Mouse (Mus musculus) midbrain, embryonic 11.5 days (tissue): ENCODE measurements around the gene Gclm. TPM values are rescaled to one million over a fixed set of nuclear protein-coding genes. Genes with fewer than 3 reads are reported as not detected.

Experiments used
- ATAC-seq: fragments of 200-750 bp; cut with Nextera tagmentation; 2 replicates; pipeline ENCODE4 v1.8.0; 2017; ENCODE audit warnings: moderate TSS enrichment, moderate library complexity; ENCODE audit not compliant: low FRiP score
- DNase-seq: peaks from one replicate; pipeline ENCODE4 v3.0.0; 2015; ENCODE audit warnings: low spot score; ENCODE audit errors: missing footprints
- H3K27ac ChIP-seq: fragments of 300-500 bp; sonication (generic); 2 replicates; pipeline ENCODE4 v1.5.1; 2014; ENCODE audit warnings: low read depth, low read length
- H3K27me3 ChIP-seq: fragments of 300-500 bp; sonication (generic); 2 replicates; pipeline ENCODE4 v1.6.1; 2014; ENCODE audit warnings: mild to moderate bottlenecking, low read length, moderate library complexity, mixed read lengths; ENCODE audit not compliant: control insufficient read depth, insufficient read depth
- H3K36me3 ChIP-seq: fragments of 300-500 bp; sonication (generic); 2 replicates; pipeline ENCODE4 v1.6.1; 2014; ENCODE audit warnings: mild to moderate bottlenecking, low read length, moderate library complexity, mixed read lengths; ENCODE audit not compliant: control insufficient read depth, insufficient read depth
- H3K4me1 ChIP-seq: fragments of 300-500 bp; sonication (generic); 2 replicates; pipeline ENCODE4 v1.6.1; 2014; ENCODE audit warnings: low read length; ENCODE audit not compliant: control insufficient read depth, insufficient read depth
- H3K4me2 ChIP-seq: fragments of 300-500 bp; sonication (generic); 2 replicates; pipeline ENCODE4 v1.6.1; 2014; ENCODE audit warnings: mild to moderate bottlenecking, moderate library complexity
- H3K4me3 ChIP-seq: fragments of 300-500 bp; sonication (generic); 2 replicates; pipeline ENCODE4 v1.5.1; 2014; ENCODE audit warnings: low read depth, low read length
- H3K9ac ChIP-seq: fragments of 300-500 bp; sonication (generic); 2 replicates; pipeline ENCODE4 v1.6.1; 2014; ENCODE audit warnings: low read length
- H3K9me3 ChIP-seq: fragments of 300-500 bp; sonication (generic); 2 replicates; pipeline ENCODE4 v1.6.1; 2016; ENCODE audit warnings: low read length; ENCODE audit not compliant: control insufficient read depth
- WGBS: fragments of 180-500 bp; shearing (Covaris S2); extraction: QIAGEN DNeasy Blood & Tissue Kit; methylation state at CpG from one replicate; pipeline ENCODE4 v1.1.7; 2014; 5-methylcytosine and 5-hydroxymethylcytosine counted together
- polyA plus RNA-seq: library from polyadenylated mRNA; unstranded; fragments of >200 nt; fragmentation: Nextera tagmentation; extraction: Ambion mirVana; gene quantifications from 2 replicates; pipeline ENCODE4 v1.2.1, GENCODE M21; 2014

The Gclm gene
- polyA plus RNA-seq, 1 experiment from 2014 or later, result 61.0 TPM

DNA sequence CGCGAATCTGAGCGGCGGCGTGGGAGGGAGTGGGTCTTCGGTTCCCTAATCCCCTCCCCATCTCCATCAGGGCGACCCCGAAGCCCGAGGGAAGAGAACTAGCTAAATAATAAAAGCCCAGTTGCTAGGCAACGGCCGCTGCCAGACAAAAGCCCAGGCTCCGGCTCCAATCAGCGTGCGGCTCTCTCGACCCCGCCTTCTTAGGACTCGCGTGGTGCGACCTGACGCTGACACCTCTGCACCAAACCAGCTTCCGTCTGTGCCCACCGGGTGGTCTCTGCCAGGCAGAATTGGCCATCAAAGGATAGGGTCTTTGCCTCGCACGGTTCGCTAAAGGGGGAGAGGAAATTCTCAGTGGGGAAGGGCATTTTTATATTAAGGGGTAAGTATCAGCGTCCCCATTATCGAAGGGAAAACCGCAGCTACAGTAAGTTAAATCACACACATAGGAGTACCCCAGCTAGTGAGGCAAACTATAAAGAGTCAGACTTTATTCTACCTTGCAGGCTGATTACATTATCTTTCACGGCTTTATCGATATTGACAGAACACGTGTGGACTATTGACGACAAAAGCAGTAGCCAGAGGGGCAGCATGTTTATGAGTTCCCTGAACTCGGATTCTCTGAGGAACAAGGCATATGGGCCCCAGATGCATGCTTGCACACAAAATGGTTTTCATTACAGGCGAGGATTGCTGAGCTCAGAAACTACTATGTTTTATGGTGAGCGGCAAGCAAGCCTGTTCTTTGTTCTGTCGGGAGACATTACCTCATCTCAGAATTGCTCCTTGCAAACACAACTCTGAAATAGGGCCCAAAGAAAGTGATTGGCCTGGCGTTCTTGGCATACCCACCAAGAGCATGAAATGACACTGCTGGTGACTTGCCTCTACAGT is 48.8 kb downstream of the Gclm start, which contains the start of gene Bcar3:
TSS of gene Bcar3 (plus strand) at position 183 of the 897 bp plus-strand sequence.
- ATAC-seq, result peak; percentile 86
- peaks cover 21% of the 10 kb centered on the region for H3K4me1 ChIP-seq
- 5% methylated on average over 37 of the region's 37 CpGs for WGBS

GRCm38 (mm10) chr3:122295511-122295910 is 50.2 kb downstream of the Gclm start:
- DNase-seq (peak; percentile 93), ATAC-seq (no peak)
- Histone ChIP-seq H3K27me3 (no peaks in the 10 kb centered on the region), H3K4me2 (no peak overlapping the region), H3K36me3 (no peaks in the 10 kb centered on the region), H3K4me3 (no peak overlapping the region), H3K9me3 (no peaks in the 10 kb centered on the region), H3K4me1 (peaks cover 21% of the 10 kb centered on the region), H3K27ac (no peak overlapping the region), H3K9ac (no peak overlapping the region)
- 6% methylated on average over 5 of the region's 5 CpGs for WGBS

More for the DNA sequence above, 48.8 kb downstream of the Gclm start, which contains the start of gene Bcar3:
- no peaks in the 10 kb centered on the region for H3K27me3 ChIP-seq
- peak; percentile 98 for DNase-seq
- H3K4me3 ChIP-seq, result peak within 1 kb of the TSS; percentile 88
- no peaks in the 10 kb centered on the region for H3K9me3 ChIP-seq
- H3K27ac ChIP-seq, result peak within 1 kb of the TSS; percentile 98
- no peaks in the 10 kb centered on the region for H3K36me3 ChIP-seq
- peak within 1 kb of the TSS; percentile 97 for H3K9ac ChIP-seq
- peak within 1 kb of the TSS; percentile 71 for H3K4me2 ChIP-seq

DNA sequence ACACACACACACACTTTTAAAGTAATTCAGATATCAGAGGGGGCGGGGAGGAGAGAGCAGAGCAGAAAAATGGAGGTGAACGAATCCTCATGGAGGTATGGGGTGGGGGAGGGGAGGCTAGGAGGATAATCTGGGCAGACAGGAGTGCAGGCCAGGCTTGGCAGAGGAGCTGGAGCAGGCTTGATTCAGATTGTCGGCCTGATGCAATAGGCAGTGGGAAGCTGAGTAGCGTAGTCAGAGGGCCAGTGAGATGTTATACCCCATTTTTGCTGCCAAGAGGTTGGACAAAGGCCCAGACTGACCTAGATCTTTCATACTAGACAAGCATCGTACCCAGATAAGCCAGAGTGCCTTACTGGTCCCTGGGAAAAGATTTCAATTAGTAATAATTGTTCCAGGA is 51.6 kb downstream of the Gclm start:
- ATAC-seq (no peak), DNase-seq (peak; percentile 82)
- 61% methylated on average over 5 of the region's 5 CpGs for WGBS
- H3K4me2 ChIP-seq, result no peak overlapping the region
- no peak overlapping the region for H3K27ac ChIP-seq
- no peaks in the 10 kb centered on the region for H3K27me3 ChIP-seq
- H3K9me3 ChIP-seq, result no peaks in the 10 kb centered on the region
- H3K4me1 ChIP-seq, result peaks cover 17% of the 10 kb centered on the region
- H3K36me3 ChIP-seq, result no peaks in the 10 kb centered on the region
- no peak overlapping the region for H3K9ac ChIP-seq
- H3K4me3 ChIP-seq, result no peak overlapping the region

DNA sequence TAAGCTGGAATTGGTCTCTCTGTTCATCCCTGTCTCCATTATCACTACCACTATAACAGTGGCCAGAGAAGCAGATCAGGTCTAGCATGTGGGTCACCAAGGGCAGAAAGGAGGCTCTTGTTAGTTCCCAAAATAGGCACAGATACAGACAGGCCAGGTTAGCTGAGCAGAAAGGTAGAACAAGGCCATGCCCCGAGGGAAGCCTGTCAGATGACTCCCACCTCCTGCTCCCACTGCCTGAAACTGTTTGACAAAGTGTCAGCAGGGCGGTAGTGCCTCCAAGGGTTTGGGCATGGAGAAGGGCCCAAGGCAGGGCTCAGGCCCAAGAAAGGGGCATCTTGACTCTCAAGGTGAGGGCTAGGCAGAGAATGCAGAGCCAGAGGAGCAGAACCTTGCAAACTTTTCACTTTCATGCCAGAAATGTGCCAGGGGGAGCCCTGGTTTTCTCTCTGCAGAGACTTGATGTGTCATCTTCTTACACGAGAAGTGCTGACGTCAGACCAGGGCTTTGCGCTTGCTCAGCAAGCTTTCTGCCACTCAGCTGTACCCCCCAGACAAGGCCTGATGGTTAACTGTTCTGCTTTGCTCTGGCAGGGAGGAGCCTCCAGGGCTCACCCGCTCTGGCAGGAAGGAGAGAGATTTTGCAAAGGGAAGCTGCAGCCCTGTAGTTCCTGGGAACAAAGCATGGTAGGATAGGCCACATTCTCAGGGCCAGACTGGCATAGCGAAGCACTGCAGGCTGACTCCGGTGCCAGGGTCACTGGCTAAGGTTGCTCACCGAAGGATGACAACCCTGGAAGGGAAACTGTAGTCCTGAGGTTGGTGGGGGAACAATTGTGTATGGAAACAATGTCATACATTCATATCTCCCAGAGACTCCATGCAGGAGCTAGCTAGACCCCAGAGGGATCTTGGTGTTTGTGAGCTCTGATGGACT is 55.9 kb downstream of the Gclm start:
- no peak overlapping the region for H3K9ac ChIP-seq
- no peak overlapping the region for H3K4me2 ChIP-seq
- DNase-seq, result peak; percentile 73
- H3K9me3 ChIP-seq, result no peaks in the 10 kb centered on the region
- 71% methylated on average over 9 of the region's 9 CpGs for WGBS
- no peak for ATAC-seq
- H3K27ac ChIP-seq, result no peak overlapping the region
- H3K4me3 ChIP-seq, result no peak overlapping the region
- H3K36me3 ChIP-seq, result no peaks in the 10 kb centered on the region
- H3K4me1 ChIP-seq, result no peaks in the 10 kb centered on the region; the same call in 1 of the 2 replicates
- no peaks in the 10 kb centered on the region for H3K27me3 ChIP-seq

- Histone ChIP-seq H3K4me1 (no peaks in the 10 kb centered on the region), H3K27me3 (no peaks in the 10 kb centered on the region), H3K9me3 (no peaks in the 10 kb centered on the region), H3K4me3 (no peak overlapping the region), H3K9ac (no peak overlapping the region), H3K4me2 (no peak overlapping the region), H3K27ac (no peak overlapping the region), H3K36me3 (no peaks in the 10 kb centered on the region)
- DNase-seq (no peak), ATAC-seq (no peak)
- 89% methylated on average over 4 of the region's 4 CpGs for WGBS
These were observed 59.2 kb downstream of the Gclm start for GRCm38 (mm10) chr3:122304560-122304959.

GRCm38 (mm10) chr3:122307894-122308671 is 62.7 kb downstream of the Gclm start:
- no peak for ATAC-seq
- no peak overlapping the region for H3K4me3 ChIP-seq
- WGBS, result 52% methylated on average over 4 of the region's 4 CpGs
- H3K27me3 ChIP-seq, result no peaks in the 10 kb centered on the region
- H3K36me3 ChIP-seq, result no peaks in the 10 kb centered on the region
- H3K4me1 ChIP-seq, result no peaks in the 10 kb centered on the region
- no peak overlapping the region for H3K27ac ChIP-seq
- DNase-seq, result peak; percentile 83
- H3K9ac ChIP-seq, result no peak overlapping the region
- no peaks in the 10 kb centered on the region for H3K9me3 ChIP-seq
- no peak overlapping the region for H3K4me2 ChIP-seq

DNA sequence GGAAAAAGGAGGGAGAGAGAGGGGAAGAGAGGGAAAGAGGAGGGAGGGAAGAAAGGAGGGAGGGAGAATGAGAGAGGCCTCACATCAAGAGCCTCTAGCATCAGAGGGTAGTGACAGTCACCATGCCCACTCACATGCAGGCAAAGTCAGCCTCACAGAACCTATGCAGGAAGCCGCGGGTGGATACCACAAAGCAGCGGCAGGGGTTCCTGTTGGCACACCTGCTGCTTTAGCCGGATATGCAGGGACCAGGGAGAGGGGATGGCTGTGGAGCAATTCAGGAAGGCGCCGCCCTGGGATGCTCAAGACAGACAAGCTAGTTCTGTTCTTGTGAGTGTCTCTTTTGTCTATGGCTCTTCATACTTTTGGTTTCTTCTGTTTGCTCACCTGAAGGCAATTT is 63.6 kb downstream of the Gclm start:
- Histone ChIP-seq H3K4me3 (no peak overlapping the region), H3K4me1 (0 out of 2 replicates have a peak, but pooled peaks cover 2% of the 10 kb centered on the region), H3K27ac (no peak overlapping the region), H3K9me3 (no peaks in the 10 kb centered on the region), H3K4me2 (no peak overlapping the region), H3K27me3 (no peaks in the 10 kb centered on the region), H3K36me3 (no peaks in the 10 kb centered on the region), H3K9ac (no peak overlapping the region)
- 40% methylated on average over 6 of the region's 6 CpGs for WGBS
- DNase-seq (peak; percentile 75), ATAC-seq (no peak)

DNA sequence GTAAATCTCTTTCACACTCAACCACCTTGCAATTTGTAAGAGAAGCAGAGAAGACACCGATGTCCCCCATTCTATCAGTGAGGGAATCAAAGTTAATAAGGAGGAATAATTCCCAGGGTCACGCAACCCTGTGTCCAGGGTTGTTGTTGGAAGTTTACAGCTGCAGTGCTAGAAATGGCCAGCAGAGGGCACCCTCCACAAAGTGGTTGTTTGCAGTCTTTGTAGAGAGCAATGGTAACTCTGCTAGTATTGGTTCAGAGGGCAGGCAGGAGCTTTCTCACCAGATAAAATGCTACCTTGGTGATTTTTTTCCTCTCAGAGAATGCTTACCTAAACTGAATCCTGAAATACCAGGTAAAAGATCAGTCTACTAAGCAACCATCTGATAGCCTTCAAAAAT is 66.7 kb downstream of the Gclm start:
- H3K4me2 ChIP-seq, result no peak overlapping the region
- no peak overlapping the region for H3K4me3 ChIP-seq
- no peaks in the 10 kb centered on the region for H3K9me3 ChIP-seq
- H3K36me3 ChIP-seq, result no peaks in the 10 kb centered on the region
- H3K27ac ChIP-seq, result no peak overlapping the region
- ATAC-seq (peak; percentile 59; the same call in 1 of the 2 replicates), DNase-seq (peak; percentile 100)
- no peaks in the 10 kb centered on the region for H3K27me3 ChIP-seq
- H3K9ac ChIP-seq, result no peak overlapping the region
- 16% methylated on average over 2 of the region's 2 CpGs for WGBS
- 0 out of 2 replicates have a peak, but pooled peaks cover 2% of the 10 kb centered on the region for H3K4me1 ChIP-seq
